Mouse (Mus musculus): ENCODE measurements around the gene T. TPM values are rescaled to one million over a fixed set of nuclear protein-coding genes. Genes with fewer than 3 reads are reported as not detected.

T gene
- total RNA-seq, 2 experiments from 2014 or later = not detected

Other genes with a start within 250 kb of the T start
- gene Ccr6, start 198.4 kb upstream of the T start, total RNA-seq (2021) = not detected
- 100 to 1,000 TPM; 407 to 421 TPM for gene Mpc1, start 151.5 kb upstream of the T start, total RNA-seq (2021)
- gene Sft2d1, start 123.3 kb upstream of the T start, total RNA-seq (2021) = 1 to 10 TPM; 6.8 to 8.0 TPM
- gene Prr18, start 97.0 kb upstream of the T start, total RNA-seq (2021) = under 1 TPM; 0.08 to 0.10 TPM
- gene T2, start 78.4 kb upstream of the T start, total RNA-seq (2021) = not detected
- gene Pde10a, start 90.9 kb downstream of the T start, total RNA-seq (2021) = 1 to 10 TPM; 3.5 to 7.9 TPM
- not detected for gene Gm17087, start 132.5 kb downstream of the T start, total RNA-seq (2021)